Mouse (Mus musculus) left cerebral cortex, postnatal 25 days (tissue): ENCODE results near the gene Cd84. TPM values are rescaled to one million over a fixed set of nuclear protein-coding genes. Genes with fewer than 3 reads are reported as not detected.
"Not testable (repeated sequence)": the region's sequence is repeated elsewhere in the genome, so short reads cannot be mapped to it uniquely, and the experiment has no call there.

Experiments used
- DNase-seq, 2 experiments: peaks; one replicate each; pipeline ENCODE4 v3.0.0; 2022; ENCODE audit warnings: low spot score in 2 of 2, mixed read lengths in 1 of 2
- intact Hi-C: fragments of 180-260 bp; cut with DNase I; formaldehyde crosslinking; loops from one replicate; pipeline ENCODE4 v1.15.1; 2025
- total RNA-seq, 2 experiments: library from RNA; stranded (reverse); gene quantifications; 2 replicates each; pipeline ENCODE4 v1.2.3; 2021

Cd84 gene
- 1 to 10 TPM; 1.4 to 2.1 TPM for total RNA-seq

- intact Hi-C loops, result no loop called here
- DNase-seq, result no peak
These were observed at the start of gene Cd84 for GRCm38 (mm10) chr1:171839488-171839887. Cd84 (plus strand) TSS chr1:171839697.

- intact Hi-C loops, result loop anchor here (5.0 kb wide), 1 partner anchor 119 kb away; no protein-coding TSS in a partner anchor
- peak; percentile 31 to 90 for DNase-seq
These were observed 48.0 kb upstream of the Cd84 start for GRCm38 (mm10) chr1:171791491-171791890.

GRCm38 (mm10) chr1:171796185-171796584 lies 43.3 kb upstream of the Cd84 start:
- intact Hi-C loops, result no loop called here
- no peak for DNase-seq

GRCm38 (mm10) chr1:171797840-171798239 lies 41.7 kb upstream of the Cd84 start:
- no peak for DNase-seq
- intact Hi-C loops, result no loop called here

GRCm38 (mm10) chr1:171799648-171800047 lies 39.8 kb upstream of the Cd84 start:
- DNase-seq, result no peak
- intact Hi-C loops, result no loop called here

GRCm38 (mm10) chr1:171811048-171811447 lies 28.4 kb upstream of the Cd84 start:
- intact Hi-C loops, result not testable (repeated sequence)

GRCm38 (mm10) chr1:171815545-171816439 lies 23.7 kb upstream of the Cd84 start:
- DNase-seq, result peak; percentile 64 to 86
- intact Hi-C loops, result loop anchor here (2.0 kb wide), 1 partner anchor 185 kb away; no protein-coding TSS in a partner anchor

More at GRCm38 (mm10) chr1:171811048-171811447, 28.4 kb upstream of the Cd84 start:
- not testable (repeated sequence) for DNase-seq

- no peak for DNase-seq
- intact Hi-C loops, result loop anchor here (2.0 kb wide), 1 partner anchor 184 kb away; no protein-coding TSS in a partner anchor
These were observed 22.5 kb upstream of the Cd84 start for GRCm38 (mm10) chr1:171816991-171817390.

- no peak for DNase-seq
These were observed 18.2 kb upstream of the Cd84 start for GRCm38 (mm10) chr1:171821331-171821730.

GRCm38 (mm10) chr1:171825462-171825861 lies 14.0 kb upstream of the Cd84 start:
- intact Hi-C loops, result no loop called here
- no peak for DNase-seq

More at GRCm38 (mm10) chr1:171821331-171821730, 18.2 kb upstream of the Cd84 start:
- intact Hi-C loops, result no loop called here

GRCm38 (mm10) chr1:171826164-171826563 lies 13.3 kb upstream of the Cd84 start:
- intact Hi-C loops, result no loop called here
- DNase-seq, result peak; percentile 27 to 52

GRCm38 (mm10) chr1:171827674-171828073 lies 11.8 kb upstream of the Cd84 start:
- intact Hi-C loops, result no loop called here
- peak in 1 of 2 experiments; percentile 13 for DNase-seq

GRCm38 (mm10) chr1:171840450-171841023 lies 1.0 kb downstream of the Cd84 start:
- DNase-seq, result no peak
- intact Hi-C loops, result no loop called here

- intact Hi-C loops, result no loop called here
These were observed 5.7 kb downstream of the Cd84 start for GRCm38 (mm10) chr1:171845035-171845754.

GRCm38 (mm10) chr1:171848201-171848600 lies 8.7 kb downstream of the Cd84 start:
- intact Hi-C loops, result no loop called here
- DNase-seq, result no peak

More at GRCm38 (mm10) chr1:171845035-171845754, 5.7 kb downstream of the Cd84 start:
- no peak for DNase-seq

- intact Hi-C loops, result no loop called here
These were observed 9.3 kb downstream of the Cd84 start for GRCm38 (mm10) chr1:171848757-171849156.

GRCm38 (mm10) chr1:171849454-171849853 lies 10.0 kb downstream of the Cd84 start:
- DNase-seq, result peak in 1 of 2 experiments; percentile 62
- intact Hi-C loops, result no loop called here

More at GRCm38 (mm10) chr1:171848757-171849156, 9.3 kb downstream of the Cd84 start:
- no peak for DNase-seq

GRCm38 (mm10) chr1:171865467-171865866 lies 26.0 kb downstream of the Cd84 start:
- intact Hi-C loops, result no loop called here
- no peak for DNase-seq

- DNase-seq, result peak in 1 of 2 experiments; percentile 91
- intact Hi-C loops, result no loop called here
These were observed 47.5 kb downstream of the Cd84 start for GRCm38 (mm10) chr1:171886989-171887388.

GRCm38 (mm10) chr1:171895364-171895763 lies 55.9 kb downstream of the Cd84 start, which contains the start of gene Gm10521:
Gm10521 (plus strand) TSS chr1:171895664.
- DNase-seq, intact Hi-C loops: not testable (repeated sequence)
